Mouse (Mus musculus) layer of hippocampus, postnatal 10 days (tissue): ENCODE results near the gene Rhox2a. TPM values are rescaled to one million over a fixed set of nuclear protein-coding genes. Genes with fewer than 3 reads are reported as not detected.
"Not testable (repeated sequence)": the region's sequence is repeated elsewhere in the genome, so short reads cannot be mapped to it uniquely, and the experiment has no call there.

ENCODE experiments used
- DNase-seq, 2 experiments: peaks; one replicate each; pipeline ENCODE4 v3.0.0; 2021; ENCODE audit warnings: low spot score in 2 of 2
- long read RNA-seq: library from polyadenylated mRNA; stranded (forward); transcript quantifications from one replicate; pipeline ENCODE4 v2.0.0, GENCODE M21; 2023
- total RNA-seq, 2 experiments: library from RNA; stranded (reverse); gene quantifications; 2 replicates each; pipeline ENCODE4 v1.2.3; 2021

The Rhox2a gene
- total RNA-seq = not detected
- long read RNA-seq = 0 reads

DNA sequence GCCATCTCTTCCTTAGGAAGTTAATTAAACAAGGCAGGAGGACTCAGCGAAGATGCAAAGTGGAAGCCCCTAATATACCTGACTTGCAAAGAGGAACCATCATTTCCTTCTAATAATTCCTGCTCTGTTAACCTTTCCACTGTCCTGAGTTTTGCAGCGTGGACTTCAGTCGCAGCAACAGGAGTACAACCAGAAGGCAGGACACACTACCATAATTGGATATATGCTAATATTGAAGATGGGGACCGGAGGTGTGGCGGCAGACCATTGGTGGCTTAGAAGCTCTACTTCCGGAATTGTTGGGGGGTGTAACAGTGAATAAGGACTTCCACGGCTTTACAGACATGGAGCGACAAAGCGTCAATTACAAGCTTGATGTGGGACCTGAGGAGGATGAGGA, at the start of gene Rhox2a:
Gene Rhox2a, plus strand, starts transcription at position 301 of the 400 bp plus-strand sequence.
- not testable (repeated sequence) for DNase-seq

DNA sequence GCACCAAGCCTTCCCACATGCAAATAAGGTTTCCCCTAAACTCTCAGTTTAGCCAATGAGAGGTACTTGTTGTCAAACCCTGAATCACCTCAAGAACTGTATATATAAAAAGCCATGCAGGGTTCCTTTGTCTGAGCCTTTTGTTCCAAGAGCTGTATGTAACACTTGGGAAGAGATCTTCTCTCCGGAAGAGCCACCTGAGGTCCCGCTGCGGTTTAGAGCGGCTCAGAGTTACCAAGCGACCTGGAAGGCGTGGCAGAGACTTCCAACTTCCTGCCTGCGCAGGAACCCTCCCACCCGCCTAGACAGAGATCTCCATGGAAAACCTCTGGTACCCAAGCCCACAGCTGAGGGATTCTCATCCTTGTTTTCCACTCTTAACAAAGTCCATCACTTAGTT, 46.1 kb upstream of the Rhox2a start:
- DNase-seq = no peak

DNA sequence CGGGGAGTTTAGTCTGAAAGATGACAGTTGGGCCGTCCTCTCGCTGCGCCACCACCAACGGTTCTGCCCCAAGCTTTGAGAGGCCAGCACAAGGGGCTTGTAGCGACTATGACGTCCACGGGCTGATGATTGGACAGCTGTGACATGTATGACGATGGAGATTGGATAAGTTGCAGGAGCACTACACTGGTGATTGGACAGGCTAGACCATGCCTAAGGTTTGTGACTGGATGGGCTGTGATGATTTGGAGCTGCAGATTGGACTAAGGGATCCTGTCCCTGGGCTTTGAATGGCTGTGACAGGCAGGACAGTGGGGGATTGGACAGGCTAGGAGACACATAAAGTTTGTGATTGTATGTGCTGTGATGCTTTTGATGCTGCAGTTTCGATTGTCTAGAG, 33.8 kb upstream of the Rhox2a start, which contains the start of gene Gm9:
Gene Gm9, minus strand, starts transcription at position 101 of the 400 bp plus-strand sequence.
- no peak for DNase-seq

DNA sequence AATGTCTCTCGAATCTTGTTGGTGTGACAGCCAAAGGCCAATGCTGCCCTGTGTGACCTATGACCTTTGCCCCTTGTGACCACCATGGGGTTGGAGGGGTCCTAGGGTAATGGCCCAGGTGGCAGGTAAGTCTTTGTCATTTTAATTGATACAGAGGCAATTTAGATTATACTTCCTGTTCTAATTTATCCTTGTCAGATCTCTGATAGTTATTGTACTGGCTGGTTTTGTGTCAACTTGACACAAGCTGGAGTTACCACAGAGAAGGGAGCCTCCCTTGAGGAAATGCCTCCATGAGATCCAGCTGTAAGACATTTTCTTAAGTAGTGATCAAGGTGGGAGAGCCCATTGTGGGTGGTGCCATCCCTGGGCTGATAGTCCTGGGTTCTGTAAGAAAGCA, 22.6 kb upstream of the Rhox2a start, which contains the start of gene Rhox1:
Gene Rhox1, minus strand, starts transcription at position 101 of the 400 bp plus-strand sequence.
- not testable (repeated sequence) for DNase-seq

DNA sequence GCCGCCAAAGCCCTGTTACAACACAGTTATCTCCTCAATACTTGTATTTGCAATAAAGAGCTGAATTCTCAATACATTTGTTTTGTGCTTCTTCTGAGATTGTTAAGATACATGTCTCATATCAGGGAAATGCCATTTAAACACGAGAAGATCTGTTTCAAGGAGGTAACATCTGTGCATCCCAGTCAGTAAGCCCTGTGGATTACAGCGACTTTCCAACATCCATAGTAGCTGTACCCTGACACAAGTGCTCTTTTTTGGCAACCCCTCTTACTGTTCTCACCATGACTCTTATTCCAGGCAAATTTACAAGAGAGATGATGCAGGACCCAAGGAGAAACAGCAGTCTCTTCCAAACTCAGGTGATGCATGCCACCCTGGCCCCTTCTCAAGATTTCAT, 4.8 kb downstream of the Rhox2a start, which contains the start of gene Rhox3a:
Gene Rhox3a, plus strand, starts transcription at position 301 of the 400 bp plus-strand sequence.
- not testable (repeated sequence) for DNase-seq

DNA sequence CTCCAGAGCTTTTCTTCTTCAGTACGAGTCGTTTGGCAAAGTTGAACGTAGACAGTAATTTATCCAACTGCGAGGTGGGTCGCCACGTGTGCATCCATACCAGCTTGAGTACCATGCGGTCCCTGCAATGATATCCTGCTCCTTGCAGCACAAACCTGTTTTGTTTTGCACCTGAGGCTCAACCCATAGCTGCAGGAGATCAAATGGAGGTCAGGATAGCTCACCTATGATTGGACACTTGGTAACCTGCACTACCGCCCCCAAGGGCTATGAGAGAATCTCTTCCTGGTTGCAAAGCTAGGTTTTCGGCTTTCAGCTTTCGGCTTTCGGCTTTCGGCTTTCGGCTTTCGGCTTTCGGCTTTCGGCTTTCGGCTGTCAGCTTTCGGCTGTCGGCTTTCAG, 20.3 kb downstream of the Rhox2a start, which contains the start of gene Rhox4a:
Gene Rhox4a, plus strand, starts transcription at position 301 of the 400 bp plus-strand sequence.
- DNase-seq = not testable (repeated sequence)

Other genes with a start within 250 kb of the Rhox2a start
- not detected for gene Sowahd, start 196.1 kb upstream of the Rhox2a start, total RNA-seq
- gene Rpl39, start 159.6 kb upstream of the Rhox2a start, total RNA-seq = 100 to 1,000 TPM; 418 to 424 TPM
- 10 to 100 TPM; 20.7 to 21.6 TPM for gene Upf3b, start 134.7 kb upstream of the Rhox2a start, total RNA-seq
- 10 to 100 TPM; 18.1 to 22.9 TPM for gene Nkap, start 118.2 kb upstream of the Rhox2a start, total RNA-seq
- under 1 TPM in 1 of 2 experiments, not detected in 1; 0.25 TPM for gene Akap14, start 76.1 kb upstream of the Rhox2a start, total RNA-seq
- 100 to 1,000 TPM; 233 to 247 TPM for gene Ndufa1, start 53.8 kb upstream of the Rhox2a start, total RNA-seq
- 1 to 10 TPM; 6.9 to 8.4 TPM for gene Rnf113a1, start 53.7 kb upstream of the Rhox2a start, total RNA-seq
- gene Gm9, start 33.9 kb upstream of the Rhox2a start, total RNA-seq = not detected
- not detected for gene Rhox1, start 22.7 kb upstream of the Rhox2a start, total RNA-seq
- gene Rhox3a, start 4.9 kb downstream of the Rhox2a start, total RNA-seq = not detected
- gene Rhox4a, start 20.4 kb downstream of the Rhox2a start, total RNA-seq = not detected
- not detected for gene Rhox3a2, start 135.1 kb downstream of the Rhox2a start, total RNA-seq
- not detected for gene Rhox4a2, start 145.9 kb downstream of the Rhox2a start, total RNA-seq
- gene Rhox2b, start 167.1 kb downstream of the Rhox2a start, total RNA-seq = not detected
- not detected for gene Rhox4b, start 187.5 kb downstream of the Rhox2a start, total RNA-seq
- gene Rhox2c, start 208.7 kb downstream of the Rhox2a start, total RNA-seq = not detected
- not detected for gene Rhox3c, start 213.6 kb downstream of the Rhox2a start, total RNA-seq
- gene Rhox4c, start 235.4 kb downstream of the Rhox2a start, total RNA-seq = not detected
- not detected for gene Rhox2d, start 248.5 kb downstream of the Rhox2a start, total RNA-seq